Mouse (Mus musculus) midbrain, embryonic 13.5 days (tissue): ENCODE measurements at regions not wholly inside any gene's neighbourhood (a gene's known extent, or its start where the extent isn't known, plus 50 kb on each side); places are given as distances from the start of the nearest gene placed in this dataset.

ENCODE experiments used
- ATAC-seq: fragments of 200-750 bp; cut with Nextera tagmentation; 2 replicates; pipeline ENCODE4 v1.8.0; 2017; ENCODE audit warnings: mild to moderate bottlenecking, moderate TSS enrichment, moderate library complexity
- H3K27ac ChIP-seq: fragments of 300-500 bp; sonication (generic); 2 replicates; pipeline ENCODE4 v1.5.1; 2015; ENCODE audit warnings: inconsistent platforms, mild to moderate bottlenecking, moderate library complexity
- H3K27me3 ChIP-seq: fragments of 300-500 bp; sonication (generic); 2 replicates; pipeline ENCODE4 v1.6.1; 2015; ENCODE audit warnings: mild to moderate bottlenecking, inconsistent platforms
- H3K36me3 ChIP-seq: fragments of 300-500 bp; sonication (generic); 2 replicates; pipeline ENCODE4 v1.6.1; 2015; ENCODE audit warnings: mild to moderate bottlenecking, inconsistent platforms
- H3K4me1 ChIP-seq: fragments of 300-500 bp; sonication (generic); replicated peaks from 2 replicates; pipeline ENCODE4 v1.6.1; 2015; ENCODE audit warnings: inconsistent platforms
- H3K4me2 ChIP-seq: fragments of 300-500 bp; sonication (generic); replicated peaks from 2 replicates; pipeline ENCODE4 v1.6.1; 2015; ENCODE audit warnings: moderate library complexity, mild to moderate bottlenecking, inconsistent platforms
- H3K4me3 ChIP-seq: fragments of 300-500 bp; sonication (generic); replicated peaks from 2 replicates; pipeline ENCODE4 v1.5.1; 2015; ENCODE audit warnings: mild to moderate bottlenecking, inconsistent platforms
- H3K9ac ChIP-seq: fragments of 300-500 bp; sonication (generic); replicated peaks from 2 replicates; pipeline ENCODE4 v1.6.1; 2015; ENCODE audit warnings: mild to moderate bottlenecking, inconsistent platforms
- H3K9me3 ChIP-seq: fragments of 300-500 bp; sonication (generic); 2 replicates; pipeline ENCODE4 v1.6.1; 2016; ENCODE audit warnings: mild to moderate bottlenecking, inconsistent platforms
- WGBS: fragments of 180-500 bp; shearing (Covaris S2); methylation state at CpG from one replicate; pipeline ENCODE4 v1.1.7; 2015; 5-methylcytosine and 5-hydroxymethylcytosine counted together

GRCm38 (mm10) chr12:33717601-33718260 is 210.5 kb upstream of the Ferd3l start:
- WGBS, result 23% methylated on average over 14 of the region's 14 CpGs

GRCm38 (mm10) chr12:33719063-33719462 is 209.2 kb upstream of the Ferd3l start:
- no peaks in the 10 kb centered on the region for H3K36me3 ChIP-seq
- H3K9ac ChIP-seq, result no peak overlapping the region
- WGBS, result 66% methylated on average over 7 of the region's 7 CpGs
- H3K4me2 ChIP-seq, result no peak overlapping the region
- no peak overlapping the region for H3K4me3 ChIP-seq
- no peak for ATAC-seq
- peaks cover 7% of the 10 kb centered on the region; the same call in 1 of the 2 replicates for H3K4me1 ChIP-seq
- no peaks in the 10 kb centered on the region for H3K9me3 ChIP-seq
- H3K27me3 ChIP-seq, result no peaks in the 10 kb centered on the region
- H3K27ac ChIP-seq, result no peak overlapping the region

More at GRCm38 (mm10) chr12:33717601-33718260, 210.5 kb upstream of the Ferd3l start:
- H3K36me3 ChIP-seq, result no peaks in the 10 kb centered on the region
- H3K9me3 ChIP-seq, result no peaks in the 10 kb centered on the region
- H3K9ac ChIP-seq, result peak overlapping the region; percentile 23; the same call in 1 of the 2 replicates
- H3K27ac ChIP-seq, result no peak overlapping the region
- H3K27me3 ChIP-seq, result no peaks in the 10 kb centered on the region
- peak; percentile 86 for ATAC-seq
- peaks cover 7% of the 10 kb centered on the region; the same call in 1 of the 2 replicates for H3K4me1 ChIP-seq
- peak overlapping the region; percentile 35 for H3K4me2 ChIP-seq
- H3K4me3 ChIP-seq, result peak overlapping the region; percentile 8; the same call in 1 of the 2 replicates

- no peaks in the 10 kb centered on the region for H3K27me3 ChIP-seq
- ATAC-seq, result peak; percentile 84
Measured at GRCm38 (mm10) chr12:33731937-33732336, 196.3 kb upstream of the Ferd3l start.

GRCm38 (mm10) chr12:33775563-33776468 is 152.4 kb upstream of the Ferd3l start:
- no peak overlapping the region for H3K4me3 ChIP-seq
- no peak overlapping the region for H3K4me2 ChIP-seq
- no peak for ATAC-seq
- no peaks in the 10 kb centered on the region for H3K27me3 ChIP-seq
- H3K4me1 ChIP-seq, result no peaks in the 10 kb centered on the region
- H3K27ac ChIP-seq, result no peak overlapping the region
- H3K9ac ChIP-seq, result no peak overlapping the region
- WGBS, result 72% methylated on average over 5 of the region's 5 CpGs
- H3K9me3 ChIP-seq, result no peaks in the 10 kb centered on the region
- no peaks in the 10 kb centered on the region for H3K36me3 ChIP-seq

More at GRCm38 (mm10) chr12:33731937-33732336, 196.3 kb upstream of the Ferd3l start:
- H3K4me1 ChIP-seq, result no peaks in the 10 kb centered on the region
- no peak overlapping the region for H3K4me3 ChIP-seq
- no peak overlapping the region for H3K27ac ChIP-seq
- WGBS, result 57% methylated on average over 4 of the region's 4 CpGs
- H3K36me3 ChIP-seq, result no peaks in the 10 kb centered on the region
- H3K4me2 ChIP-seq, result no peak overlapping the region
- no peak overlapping the region for H3K9ac ChIP-seq
- no peaks in the 10 kb centered on the region for H3K9me3 ChIP-seq

GRCm38 (mm10) chr12:33778477-33778876 is 149.7 kb upstream of the Ferd3l start:
- Histone ChIP-seq H3K27me3 (no peaks in the 10 kb centered on the region), H3K27ac (no peak overlapping the region), H3K9ac (no peak overlapping the region), H3K4me2 (no peak overlapping the region), H3K4me1 (no peaks in the 10 kb centered on the region), H3K4me3 (no peak overlapping the region), H3K9me3 (no peaks in the 10 kb centered on the region), H3K36me3 (no peaks in the 10 kb centered on the region)
- 42% methylated on average over 4 of the region's 4 CpGs for WGBS
- no peak for ATAC-seq

- no peak overlapping the region for H3K4me3 ChIP-seq
- H3K9me3 ChIP-seq, result no peaks in the 10 kb centered on the region
- WGBS, result 84% methylated on average over 2 of the region's 2 CpGs
- H3K36me3 ChIP-seq, result no peaks in the 10 kb centered on the region
- H3K4me1 ChIP-seq, result no peaks in the 10 kb centered on the region
- H3K9ac ChIP-seq, result no peak overlapping the region
- ATAC-seq, result no peak
- no peaks in the 10 kb centered on the region for H3K27me3 ChIP-seq
- no peak overlapping the region for H3K4me2 ChIP-seq
- no peak overlapping the region for H3K27ac ChIP-seq
Measured at GRCm38 (mm10) chr12:33779898-33780297, 148.3 kb upstream of the Ferd3l start.

GRCm38 (mm10) chr12:33804206-33804791 is 123.9 kb upstream of the Ferd3l start:
- no peaks in the 10 kb centered on the region for H3K9me3 ChIP-seq
- no peak overlapping the region for H3K27ac ChIP-seq
- WGBS, result 91% methylated on average over 10 of the region's 10 CpGs
- ATAC-seq, result no peak
- H3K4me2 ChIP-seq, result no peak overlapping the region
- H3K36me3 ChIP-seq, result no peaks in the 10 kb centered on the region
- H3K9ac ChIP-seq, result no peak overlapping the region
- H3K27me3 ChIP-seq, result no peaks in the 10 kb centered on the region
- H3K4me1 ChIP-seq, result no peaks in the 10 kb centered on the region
- no peak overlapping the region for H3K4me3 ChIP-seq

- H3K4me1 ChIP-seq, result no peaks in the 10 kb centered on the region
- no peak overlapping the region for H3K27ac ChIP-seq
- H3K4me2 ChIP-seq, result no peak overlapping the region
- no peak for ATAC-seq
- H3K9ac ChIP-seq, result no peak overlapping the region
- no peaks in the 10 kb centered on the region for H3K36me3 ChIP-seq
- no peak overlapping the region for H3K4me3 ChIP-seq
- H3K27me3 ChIP-seq, result no peaks in the 10 kb centered on the region
- H3K9me3 ChIP-seq, result no peaks in the 10 kb centered on the region
Measured at GRCm38 (mm10) chr12:33825571-33825970, 102.7 kb upstream of the Ferd3l start.

GRCm38 (mm10) chr12:33849088-33849487 is 79.1 kb upstream of the Ferd3l start:
- H3K4me2 ChIP-seq, result no peak overlapping the region
- H3K36me3 ChIP-seq, result no peaks in the 10 kb centered on the region
- H3K9me3 ChIP-seq, result no peaks in the 10 kb centered on the region
- H3K4me3 ChIP-seq, result no peak overlapping the region
- no peak overlapping the region for H3K27ac ChIP-seq
- no peak overlapping the region for H3K9ac ChIP-seq
- H3K4me1 ChIP-seq, result peaks cover 5% of the 10 kb centered on the region
- ATAC-seq, result no peak
- no peaks in the 10 kb centered on the region for H3K27me3 ChIP-seq

GRCm38 (mm10) chr12:33851736-33852135 is 76.5 kb upstream of the Ferd3l start:
- peaks cover 5% of the 10 kb centered on the region for H3K4me1 ChIP-seq
- no peaks in the 10 kb centered on the region for H3K9me3 ChIP-seq
- H3K36me3 ChIP-seq, result no peaks in the 10 kb centered on the region
- H3K27me3 ChIP-seq, result no peaks in the 10 kb centered on the region
- WGBS, result 72% methylated on average over 1 of the region's 1 CpGs
- H3K9ac ChIP-seq, result no peak overlapping the region
- H3K27ac ChIP-seq, result no peak overlapping the region
- 0 out of 2 replicates have a peak, but pooled peaks have one; percentile 62 for ATAC-seq
- H3K4me3 ChIP-seq, result no peak overlapping the region
- H3K4me2 ChIP-seq, result no peak overlapping the region
